Mouse (Mus musculus): Measurements from ENCODE around the gene Clp1.
"Not testable (repeated sequence)": the region's sequence is repeated elsewhere in the genome, so short reads cannot be mapped to it uniquely, and the experiment has no call there.

Gene Clp1

DNA sequence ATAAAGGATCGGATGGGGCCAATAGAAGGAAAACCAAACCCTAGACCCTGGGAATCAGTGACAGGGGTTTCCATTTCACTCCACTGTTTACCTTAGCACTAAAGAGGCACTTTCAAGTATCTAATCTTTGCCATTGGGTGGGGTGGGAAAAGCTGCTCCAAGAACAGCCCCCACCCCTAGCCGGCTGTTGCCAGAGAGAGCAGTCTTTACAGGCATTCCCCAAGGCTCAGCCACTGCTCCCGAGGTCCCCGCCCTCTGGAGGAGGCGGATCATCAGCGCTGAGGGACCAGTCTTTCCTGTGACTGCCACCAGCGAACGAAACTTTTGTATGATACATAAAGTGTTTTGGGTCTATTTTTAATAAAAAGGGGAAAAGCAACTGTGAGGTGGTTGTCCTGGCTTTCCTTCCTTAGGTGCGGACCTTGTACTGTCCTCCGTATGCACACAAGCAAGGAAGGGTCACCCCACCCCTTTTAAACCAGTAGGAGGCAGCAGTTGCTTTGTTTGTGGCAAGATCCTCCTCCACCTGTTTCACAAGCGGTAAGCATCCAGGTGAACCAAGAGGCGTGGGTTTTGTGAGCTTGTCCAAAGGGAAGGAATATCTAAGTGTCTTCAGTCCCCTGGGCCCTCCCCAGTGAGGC, 11.2 kb upstream of the Clp1 start:
- DNase-seq (ENCODE audit: low read depth, low spot score), result peak; percentile 76

DNA sequence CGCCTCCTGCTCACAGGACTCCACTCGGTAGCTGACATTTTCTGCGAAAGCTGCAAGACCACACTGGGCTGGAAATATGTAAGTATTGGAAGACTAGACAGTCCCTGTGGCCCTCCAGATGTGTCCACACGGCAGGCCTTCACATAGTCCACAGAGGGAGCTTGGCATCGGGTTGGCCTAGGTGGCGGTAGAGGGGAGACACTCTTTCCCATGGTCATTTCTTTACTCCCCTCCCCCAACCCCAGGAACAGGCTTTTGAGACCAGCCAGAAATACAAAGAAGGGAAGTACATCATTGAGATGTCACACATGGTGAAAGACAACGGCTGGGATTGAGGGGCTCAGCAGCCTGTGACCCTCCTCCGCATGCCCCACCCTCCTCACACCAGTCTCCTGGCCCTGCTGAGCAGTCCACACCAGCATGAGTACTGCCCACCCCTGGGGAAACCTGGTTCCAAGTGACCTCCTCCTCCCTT, 10.3 kb upstream of the Clp1 start:
- DNase-seq (ENCODE audit: low read depth, low spot score), result peak; percentile 37

DNA sequence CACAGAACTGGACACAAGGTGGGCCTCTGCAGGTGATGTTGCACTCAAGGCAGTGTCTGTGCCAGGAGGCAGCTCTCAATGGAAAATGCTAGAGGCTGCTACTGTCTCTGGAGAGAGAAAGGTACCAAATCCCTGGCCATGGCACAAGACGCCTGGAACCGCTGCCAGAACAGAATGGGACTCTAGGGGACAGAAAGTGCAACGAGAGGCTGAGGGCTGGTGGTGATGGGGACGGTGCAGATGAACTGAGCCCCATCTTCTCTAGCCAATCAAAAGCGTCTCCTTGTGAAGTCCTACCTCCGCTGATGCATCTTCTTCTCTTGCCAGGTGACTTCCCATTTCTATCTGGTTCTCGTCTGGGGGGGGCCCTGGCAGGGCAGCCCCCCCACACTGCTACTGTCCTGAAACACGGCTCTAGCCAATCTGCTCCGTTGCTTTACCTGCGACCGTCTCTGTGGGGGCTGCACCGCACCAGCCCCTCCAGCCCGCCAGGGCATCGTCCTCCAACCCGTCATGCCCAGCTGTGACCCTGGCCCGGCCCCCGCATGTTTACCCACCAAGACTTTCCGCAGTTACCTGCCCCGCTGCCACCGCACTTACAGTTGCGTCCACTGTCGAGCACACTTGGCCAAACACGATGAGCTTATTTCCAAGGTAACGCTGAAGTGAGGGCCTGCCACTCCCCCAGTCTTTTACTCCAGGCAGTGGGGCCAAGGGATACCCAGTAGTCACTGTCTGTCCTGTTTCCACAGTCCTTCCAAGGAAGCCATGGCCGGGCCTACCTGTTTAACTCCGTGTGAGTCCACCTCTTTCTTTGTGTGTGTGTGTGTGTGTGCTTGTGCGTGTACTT, 9.4 kb upstream of the Clp1 start:
- no peak for DNase-seq (ENCODE audit: low read depth, low spot score)

- no peak for DNase-seq (ENCODE audit: low read depth, low spot score)
Measured at GRCm38 (mm10) chr2:84735346-84735920, 8.3 kb upstream of the Clp1 start.

DNA sequence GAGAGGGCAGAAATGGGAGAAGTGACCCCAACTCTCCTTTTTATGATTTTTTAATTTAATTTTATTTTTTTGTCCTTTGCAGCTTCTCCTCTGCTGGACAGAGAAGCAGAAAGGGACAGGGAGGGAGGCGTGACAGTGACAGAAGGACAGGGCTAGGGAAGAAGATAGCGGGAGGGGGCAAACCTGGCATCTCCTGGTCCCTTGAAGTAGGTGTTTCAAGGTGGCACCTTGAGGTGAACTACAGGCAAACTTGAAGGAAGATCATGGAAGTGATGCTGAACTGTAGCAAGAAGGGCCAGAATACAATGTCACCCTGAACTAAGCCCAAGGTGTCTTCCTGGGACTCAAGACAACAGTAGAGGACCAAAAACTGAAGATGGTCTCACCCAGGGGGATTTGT, 7.8 kb upstream of the Clp1 start:
- no peak for DNase-seq (ENCODE audit: low read depth, low spot score)

- no peak for DNase-seq (ENCODE audit: low read depth, low spot score)
Measured at GRCm38 (mm10) chr2:84734351-84734864, 7.3 kb upstream of the Clp1 start.

GRCm38 (mm10) chr2:84733579-84734300, 6.6 kb upstream of the Clp1 start, which contains the start of gene Ypel4:
TSS of gene Ypel4 (plus strand) at chr2:84734058.
- DNase-seq (ENCODE audit: low read depth, low spot score), result no peak

- DNase-seq (ENCODE audit: low read depth, low spot score), result no peak
Measured at GRCm38 (mm10) chr2:84732394-84732793, 5.2 kb upstream of the Clp1 start.

DNA sequence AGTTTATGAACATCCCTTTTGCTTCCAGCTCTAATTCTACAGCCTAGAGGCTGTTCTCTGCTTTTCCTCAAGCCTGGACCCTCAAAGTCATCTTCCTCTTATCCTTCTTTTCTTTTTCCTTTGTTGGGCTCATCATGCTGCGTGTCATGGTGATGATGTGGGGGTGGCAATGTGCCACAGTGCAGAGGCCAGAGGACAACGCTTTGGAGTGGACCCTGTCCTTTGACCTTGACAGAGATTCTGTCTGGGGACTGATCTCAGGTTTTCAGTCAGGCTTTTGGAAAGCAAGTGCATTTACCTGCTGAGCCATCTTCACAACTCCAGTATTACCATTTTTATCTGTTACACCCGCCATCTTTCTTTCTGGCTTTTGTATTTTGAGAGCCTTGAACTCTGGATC, 4.1 kb upstream of the Clp1 start:
- DNase-seq (ENCODE audit: low read depth, low spot score), result no peak

DNA sequence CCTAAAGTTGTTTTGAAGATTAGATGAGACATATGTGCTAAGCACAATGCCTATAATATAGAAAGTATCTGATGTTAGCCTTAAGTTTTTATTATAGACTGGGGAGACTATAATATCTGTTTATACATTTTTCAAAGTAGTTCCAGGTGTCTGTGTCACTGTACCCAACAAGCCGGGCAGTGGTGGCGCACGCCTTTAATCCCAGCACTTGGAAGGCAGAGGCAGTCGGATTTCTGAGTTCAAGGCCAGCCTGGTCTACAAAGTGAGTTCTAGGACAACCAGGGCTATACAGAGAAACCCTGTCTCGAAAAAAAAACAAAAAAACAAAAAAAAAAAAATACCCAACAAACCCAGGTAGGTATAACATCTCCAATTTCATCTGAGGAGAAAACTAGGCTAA, 1.0 kb upstream of the Clp1 start:
- not testable (repeated sequence) for DNase-seq (ENCODE audit: low read depth, low spot score)

DNA sequence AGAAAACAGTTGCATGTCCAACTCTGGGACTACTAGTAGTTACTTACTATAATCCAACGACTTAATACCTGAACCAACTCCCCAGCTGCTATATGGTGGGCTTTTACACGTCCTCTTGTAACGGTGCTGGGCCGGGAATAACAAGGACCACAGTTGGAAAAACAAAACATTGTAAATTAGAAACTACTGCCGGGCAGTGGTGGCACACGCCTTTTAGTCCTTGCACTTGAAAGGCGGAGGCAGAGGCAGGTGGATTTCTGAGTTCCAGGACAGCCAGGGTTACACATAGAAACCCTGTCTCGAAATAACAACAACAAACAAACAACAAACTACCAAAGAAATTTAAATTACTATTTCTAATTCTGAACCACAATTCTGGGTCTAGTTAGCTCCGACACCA, 434 bp downstream of the Clp1 start:
- DNase-seq (ENCODE audit: low read depth, low spot score), result no peak

- no peak for DNase-seq (ENCODE audit: low read depth, low spot score)
Measured at GRCm38 (mm10) chr2:84725770-84726169, 1.4 kb downstream of the Clp1 start.

DNA sequence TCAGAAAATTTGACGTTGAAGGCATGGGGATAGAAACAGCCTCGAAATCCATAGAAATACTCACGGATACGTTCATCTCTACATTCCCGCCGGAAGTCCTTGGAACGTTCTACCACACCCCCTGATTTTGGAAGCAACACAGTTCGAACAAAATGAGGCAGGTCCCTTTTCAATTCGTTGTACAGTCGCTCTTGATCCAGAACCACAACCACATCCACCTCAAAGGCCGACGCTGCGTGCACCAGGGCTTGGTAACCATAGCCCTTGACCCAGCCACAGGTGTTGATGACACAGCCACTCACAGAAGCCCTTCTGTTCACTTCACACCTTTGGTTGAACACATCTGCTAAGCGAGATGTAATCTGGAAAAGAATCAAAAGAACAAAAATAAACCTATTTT, 3.3 kb downstream of the Clp1 start:
- DNase-seq (ENCODE audit: low read depth, low spot score), result no peak

GRCm38 (mm10) chr2:84721182-84721581, 6.0 kb downstream of the Clp1 start:
- no peak for DNase-seq (ENCODE audit: low read depth, low spot score)

- DNase-seq (ENCODE audit: low read depth, low spot score), result no peak
Measured at GRCm38 (mm10) chr2:84720718-84721117, 6.4 kb downstream of the Clp1 start.

DNA sequence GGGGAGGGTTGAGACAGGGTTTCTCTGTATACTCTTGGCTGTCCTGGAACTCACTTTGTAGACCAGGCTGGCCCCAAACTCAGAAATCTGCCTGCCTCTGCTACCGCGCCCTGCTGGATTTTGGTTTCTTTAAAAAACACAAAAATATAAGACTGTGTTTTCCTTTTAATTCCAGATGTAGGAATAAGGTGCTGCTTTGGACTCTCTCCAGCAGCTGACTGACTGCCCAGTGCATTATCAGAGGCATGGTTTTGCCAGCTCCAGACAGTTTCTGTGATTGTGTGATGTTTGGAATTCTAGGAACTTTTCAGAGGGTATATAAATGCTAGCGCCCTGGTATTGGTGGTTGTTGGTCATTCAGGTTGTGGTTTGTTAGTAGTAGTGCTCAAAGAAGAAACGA, 9.8 kb downstream of the Clp1 start:
- DNase-seq (ENCODE audit: low read depth, low spot score), result no peak

DNA sequence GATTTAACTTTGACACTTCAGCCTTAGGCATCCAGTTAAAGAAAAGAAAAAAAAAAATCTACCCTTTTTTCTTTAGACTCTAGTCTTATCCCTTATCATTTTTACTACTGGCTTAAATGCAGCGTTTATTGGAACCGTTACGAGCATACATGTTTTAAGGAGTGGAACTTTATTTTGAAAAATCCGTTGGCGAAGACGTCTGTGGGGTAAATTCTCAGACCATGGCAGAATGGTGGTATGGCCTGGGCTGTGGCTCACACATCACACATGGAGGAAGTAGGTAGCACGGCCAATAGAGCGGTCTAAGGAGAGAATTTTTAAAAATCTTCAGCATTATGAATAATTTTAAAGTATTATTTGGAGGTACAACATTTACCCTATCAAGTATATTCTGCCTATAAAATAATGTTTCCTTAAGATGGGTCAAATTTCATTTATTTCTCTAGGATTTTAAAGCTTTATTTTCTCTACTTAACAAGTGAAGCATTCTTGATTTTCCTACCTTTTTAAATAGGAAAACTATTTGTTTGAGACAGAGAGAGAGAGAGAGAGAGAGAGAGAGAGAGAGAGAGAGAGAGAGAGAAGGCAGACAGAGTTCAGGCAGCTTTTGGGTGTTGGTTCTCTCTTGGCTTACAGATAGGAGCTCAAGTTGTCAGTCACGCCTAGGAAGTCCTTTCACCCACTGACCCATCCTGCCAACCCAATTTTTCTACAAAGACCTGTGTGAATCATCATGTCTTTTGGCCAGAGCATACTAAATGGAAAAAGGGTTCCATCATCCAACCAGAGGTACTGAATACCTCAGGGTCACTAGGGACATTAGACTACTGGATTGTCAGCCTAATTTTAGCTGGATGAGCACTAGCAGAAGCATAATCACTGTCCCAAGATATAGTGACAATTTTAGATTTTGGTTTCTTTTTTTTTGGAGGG, 10.5 kb downstream of the Clp1 start:
- DNase-seq (ENCODE audit: low read depth, low spot score), result no peak

DNA sequence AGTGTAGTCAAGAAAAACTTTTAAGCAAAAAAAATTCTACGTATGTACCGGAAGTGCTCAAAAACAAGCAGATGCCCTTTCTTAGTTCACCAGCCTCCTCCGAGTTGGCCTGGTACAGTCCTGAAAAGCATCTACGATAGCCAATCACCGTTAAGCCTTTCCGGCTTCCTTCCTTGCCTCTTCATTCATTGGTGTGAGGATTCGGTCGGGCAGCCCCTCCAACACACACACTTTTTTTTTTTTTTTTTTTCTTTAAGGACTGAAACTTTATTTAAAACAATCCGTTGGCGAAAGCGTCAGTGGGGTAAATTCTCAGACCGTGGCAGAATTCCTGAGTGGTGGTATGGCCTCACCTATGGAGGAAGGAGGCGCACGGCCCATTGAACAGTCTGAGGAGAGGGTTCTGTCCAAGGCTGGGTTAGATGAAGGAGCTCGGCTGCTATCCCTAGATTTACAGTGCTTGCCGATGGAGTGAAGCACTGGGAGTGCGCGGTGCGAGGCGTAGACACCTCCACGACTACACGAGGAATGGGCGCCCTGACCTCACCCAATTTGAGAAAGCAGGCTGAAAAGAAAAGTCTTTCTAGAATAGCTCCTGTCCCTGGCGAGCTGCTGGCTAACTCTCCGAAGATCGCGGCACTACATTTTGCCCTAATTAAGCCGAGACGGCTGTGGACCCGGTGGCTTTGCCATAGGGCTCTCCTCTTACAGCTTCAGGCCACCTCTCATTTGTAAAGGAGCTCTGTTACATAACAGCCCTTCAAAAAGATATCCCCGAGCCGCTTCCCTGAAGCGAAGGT, 11.4 kb downstream of the Clp1 start:
- DNase-seq (ENCODE audit: low read depth, low spot score), result peak; percentile 97

DNA sequence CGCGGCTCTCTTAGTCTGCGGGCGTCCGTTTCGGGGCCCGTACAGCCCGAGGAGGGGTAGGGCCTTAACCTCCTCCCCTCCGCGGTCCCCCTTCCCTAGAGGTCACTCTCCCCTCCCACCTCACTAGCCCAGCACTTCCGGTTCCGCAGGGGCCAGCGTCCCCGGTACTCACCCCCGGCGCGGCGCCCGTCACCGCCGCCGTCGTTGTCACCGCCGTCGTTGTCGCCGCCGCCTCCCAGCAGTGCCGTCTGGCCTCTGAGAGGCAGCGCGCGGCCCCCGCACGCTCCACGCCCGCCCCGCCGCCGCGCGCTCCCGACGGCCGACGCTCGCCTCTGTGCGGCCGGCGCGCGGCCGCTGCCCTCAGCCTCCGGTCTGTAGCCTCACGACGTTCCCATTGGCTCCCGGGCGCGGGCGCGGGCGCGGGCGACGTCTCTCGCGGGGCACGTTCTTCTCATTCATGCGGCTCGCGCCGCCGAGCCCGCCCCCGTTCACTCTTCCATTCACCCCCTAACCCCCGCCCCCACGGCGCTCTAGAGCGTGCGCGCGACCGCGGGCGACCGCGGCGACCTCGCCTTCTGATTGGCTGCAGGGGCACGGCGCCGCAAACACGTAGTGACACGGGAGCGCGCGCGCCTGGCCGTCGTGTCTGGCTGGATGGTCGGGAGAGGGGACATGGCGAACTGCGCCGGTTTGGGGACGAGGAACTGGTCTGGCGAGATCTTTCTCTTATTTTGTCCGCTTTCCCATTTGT, 12.2 kb downstream of the Clp1 start, which contains the start of gene Zdhhc5:
TSS of gene Zdhhc5 (minus strand) at position 370 of the 751 bp plus-strand sequence.
- peak; percentile 100 for DNase-seq (ENCODE audit: low read depth, low spot score)

Measured in ZHBTc4 (cell line).